Mouse (Mus musculus): ENCODE data around the gene Mcrip2.

Mcrip2 gene

GRCm38 (mm10) chr17:25836397-25837075, 32.0 kb downstream of the Mcrip2 start:
- intact Hi-C loops (cut with DNase I), result loop anchor here (2.0 kb wide), 1 partner anchor 30 kb away; no protein-coding TSS in a partner anchor

- intact Hi-C loops (cut with DNase I), result loop anchor here (2.0 kb wide), 1 partner anchor 31 kb away; no protein-coding TSS in a partner anchor
Measured at GRCm38 (mm10) chr17:25835816-25836215, 32.7 kb downstream of the Mcrip2 start.

DNA sequence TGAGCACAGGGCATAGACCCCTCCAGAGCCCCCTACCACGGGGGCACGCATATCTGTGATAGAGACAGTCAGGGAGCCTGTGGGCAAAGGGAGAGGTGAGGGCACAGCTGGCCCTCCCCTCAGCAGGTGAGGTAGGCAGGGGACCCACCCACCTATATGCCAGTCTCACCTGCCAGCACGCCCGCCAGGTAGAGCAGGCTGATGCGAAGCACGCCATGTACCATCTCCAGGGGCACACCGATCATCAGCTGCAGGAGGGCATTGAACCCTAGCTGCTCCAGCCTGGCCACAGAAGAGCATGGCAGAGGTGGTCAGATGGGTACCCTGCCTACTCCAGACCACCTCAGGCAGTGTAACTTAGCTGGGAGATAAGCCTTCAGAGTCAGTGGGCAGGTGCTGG, 33.3 kb downstream of the Mcrip2 start:
- intact Hi-C loops (cut with DNase I), result no loop called here

- intact Hi-C loops (cut with DNase I), result no loop called here
Measured at GRCm38 (mm10) chr17:25834595-25835222, 33.9 kb downstream of the Mcrip2 start.

DNA sequence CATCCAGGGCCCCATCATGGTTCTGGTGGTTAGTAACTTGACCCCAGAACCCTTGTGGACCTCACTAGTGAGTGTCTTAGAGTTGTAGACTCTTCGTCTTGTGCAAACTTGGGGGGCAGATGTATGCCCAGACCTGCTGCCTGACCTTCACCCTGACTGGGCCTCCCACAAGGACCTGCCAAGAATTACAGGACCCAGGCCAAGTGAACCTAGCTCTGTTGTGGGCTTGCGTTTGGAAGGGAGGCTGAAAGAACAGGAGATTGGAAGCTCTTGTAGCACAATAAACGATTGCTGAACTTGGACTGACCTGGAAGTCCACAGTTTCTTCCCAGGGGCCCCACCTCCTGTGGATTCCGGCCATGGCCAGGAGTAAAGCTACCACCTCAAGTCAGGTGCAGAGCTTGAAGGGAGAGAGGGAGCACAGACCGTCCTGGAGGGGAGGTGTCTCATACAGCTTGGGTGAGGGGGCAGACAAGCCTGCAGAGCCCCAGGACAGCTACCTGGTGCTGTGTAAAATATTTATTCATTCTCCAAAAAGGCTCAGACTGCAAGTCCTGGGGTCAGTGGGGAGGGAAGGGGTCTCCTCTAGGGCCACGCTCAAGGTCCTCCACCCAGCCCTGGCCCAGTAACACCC, 34.5 kb downstream of the Mcrip2 start:
- intact Hi-C loops (cut with DNase I), result no loop called here

DNA sequence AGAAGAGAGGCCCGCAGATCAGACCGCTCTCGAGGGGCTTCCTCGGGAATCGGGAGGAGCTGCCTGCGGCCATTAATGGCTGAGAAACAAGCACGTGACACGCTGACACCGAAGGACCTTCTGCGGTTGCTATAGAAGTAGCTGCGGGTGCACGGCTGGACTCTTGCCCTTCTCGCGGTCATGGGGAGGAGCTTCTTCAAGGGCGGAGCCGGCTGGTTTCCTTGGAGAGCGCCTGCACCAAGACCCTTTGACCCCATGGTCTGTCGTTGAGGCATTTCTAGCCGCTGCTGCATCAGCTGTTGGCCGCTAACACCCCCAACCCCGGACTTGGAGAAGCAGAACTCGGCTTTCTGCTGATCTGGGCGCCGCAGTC, 35.3 kb downstream of the Mcrip2 start, which contains the start of gene Stub1:
Stub1 (minus strand) TSS at position 114 of the 373 bp plus-strand sequence.
- intact Hi-C loops (cut with DNase I), result no loop called here

DNA sequence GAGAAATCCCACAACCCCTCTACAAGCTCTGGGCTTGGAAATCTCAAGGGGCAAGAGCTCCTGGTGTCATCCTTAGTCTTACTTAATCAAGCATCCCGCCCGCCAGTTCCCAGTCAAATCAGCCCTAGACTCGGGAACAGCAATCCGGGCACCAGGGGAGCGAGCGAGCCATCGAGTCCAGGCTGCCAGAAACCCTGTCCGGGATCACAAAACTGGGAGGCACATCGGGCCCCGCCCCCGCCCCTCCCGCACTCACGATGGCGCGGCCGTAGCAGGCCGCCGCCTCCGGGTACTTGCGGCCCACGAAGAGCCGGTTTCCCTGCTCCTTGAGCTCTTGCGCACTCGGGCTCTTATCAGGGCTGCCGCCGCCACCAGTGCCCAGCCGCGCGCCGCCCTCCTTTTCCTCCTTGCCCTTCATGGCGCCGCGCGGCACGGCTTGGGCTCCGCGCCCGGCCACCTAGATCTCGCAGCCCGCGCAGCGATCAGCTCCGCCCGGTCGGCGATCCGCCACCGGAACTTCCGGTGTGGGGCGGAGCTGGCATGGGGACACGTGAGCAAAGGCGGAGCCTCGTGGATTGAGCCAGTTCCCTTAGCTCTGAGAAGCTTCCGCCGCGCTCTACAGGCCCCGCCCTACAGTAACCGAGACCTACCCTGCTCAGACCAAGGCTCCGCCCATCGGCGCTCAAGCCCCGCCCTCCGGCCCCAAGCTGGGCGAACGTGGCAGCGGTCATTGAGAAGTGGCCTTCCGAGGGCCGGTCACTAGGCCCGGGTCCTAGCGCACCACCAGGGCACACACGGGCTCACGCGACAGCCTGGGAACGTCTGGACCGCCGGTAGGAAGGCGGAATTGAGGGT, 35.9 kb downstream of the Mcrip2 start:
- intact Hi-C loops (cut with DNase I), result no loop called here

- intact Hi-C loops (cut with DNase I), result no loop called here
Measured at GRCm38 (mm10) chr17:25831451-25832281, 36.9 kb downstream of the Mcrip2 start.

DNA sequence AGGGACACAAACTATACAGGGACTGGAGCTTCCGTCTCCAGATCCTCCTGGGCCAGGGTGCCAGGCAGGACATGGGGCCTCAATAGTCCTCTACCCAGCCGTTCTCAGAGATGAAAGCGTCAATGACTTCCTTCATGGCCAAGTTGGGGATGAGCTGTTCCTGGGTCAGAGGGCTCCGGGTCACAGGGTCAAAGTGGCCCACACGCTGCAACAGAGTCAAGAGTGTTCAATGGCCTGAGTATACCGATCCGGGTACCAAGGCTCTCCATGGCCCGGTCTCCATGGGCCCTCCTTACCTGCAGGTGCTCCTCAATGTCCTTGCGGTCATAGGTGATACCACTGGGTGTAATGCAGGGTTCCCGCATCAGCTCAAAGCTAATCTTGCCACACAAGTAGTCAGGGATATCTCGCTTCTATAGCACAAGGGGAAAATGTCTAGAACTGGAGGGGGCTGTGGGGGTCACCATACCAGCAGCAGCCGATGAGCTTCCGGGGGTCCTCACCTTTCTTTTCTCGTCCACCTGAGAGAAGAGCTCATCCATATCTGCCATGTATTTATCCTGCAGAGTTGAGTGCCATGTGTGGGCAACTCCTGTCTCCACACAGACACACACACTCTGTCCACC, 37.6 kb downstream of the Mcrip2 start:
- intact Hi-C loops (cut with DNase I), result no loop called here

GRCm38 (mm10) chr17:25830200-25830753, 38.3 kb downstream of the Mcrip2 start:
- intact Hi-C loops (cut with DNase I), result no loop called here

GRCm38 (mm10) chr17:25829558-25830017, 39.0 kb downstream of the Mcrip2 start:
- intact Hi-C loops (cut with DNase I), result no loop called here

- intact Hi-C loops (cut with DNase I), result no loop called here
Measured at GRCm38 (mm10) chr17:25828712-25829557, 39.6 kb downstream of the Mcrip2 start, which contains the start of gene Jmjd8. Gene Jmjd8 (plus strand): TSS chr17:25828867.

DNA sequence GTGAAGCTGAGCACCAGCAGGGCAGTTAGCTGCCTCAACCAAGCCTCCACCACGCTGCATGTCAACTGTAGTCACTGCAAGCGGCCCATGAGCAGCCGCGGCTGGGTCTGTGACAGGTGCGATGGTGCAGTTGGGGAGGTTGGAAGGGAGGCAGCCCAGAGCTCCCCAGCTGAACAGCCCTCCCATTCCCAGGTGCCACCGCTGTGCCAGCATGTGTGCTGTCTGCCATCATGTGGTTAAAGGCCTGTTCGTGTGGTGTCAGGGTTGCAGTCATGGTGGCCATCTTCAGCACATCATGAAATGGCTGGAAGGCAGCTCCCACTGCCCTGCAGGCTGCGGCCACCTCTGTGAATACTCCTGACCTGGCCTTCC, 40.4 kb downstream of the Mcrip2 start:
- intact Hi-C loops (cut with DNase I), result no loop called here

GRCm38 (mm10) chr17:25827546-25828222, 40.9 kb downstream of the Mcrip2 start:
- intact Hi-C loops (cut with DNase I), result no loop called here

GRCm38 (mm10) chr17:25827011-25827410, 41.6 kb downstream of the Mcrip2 start:
- intact Hi-C loops (cut with DNase I), result no loop called here

DNA sequence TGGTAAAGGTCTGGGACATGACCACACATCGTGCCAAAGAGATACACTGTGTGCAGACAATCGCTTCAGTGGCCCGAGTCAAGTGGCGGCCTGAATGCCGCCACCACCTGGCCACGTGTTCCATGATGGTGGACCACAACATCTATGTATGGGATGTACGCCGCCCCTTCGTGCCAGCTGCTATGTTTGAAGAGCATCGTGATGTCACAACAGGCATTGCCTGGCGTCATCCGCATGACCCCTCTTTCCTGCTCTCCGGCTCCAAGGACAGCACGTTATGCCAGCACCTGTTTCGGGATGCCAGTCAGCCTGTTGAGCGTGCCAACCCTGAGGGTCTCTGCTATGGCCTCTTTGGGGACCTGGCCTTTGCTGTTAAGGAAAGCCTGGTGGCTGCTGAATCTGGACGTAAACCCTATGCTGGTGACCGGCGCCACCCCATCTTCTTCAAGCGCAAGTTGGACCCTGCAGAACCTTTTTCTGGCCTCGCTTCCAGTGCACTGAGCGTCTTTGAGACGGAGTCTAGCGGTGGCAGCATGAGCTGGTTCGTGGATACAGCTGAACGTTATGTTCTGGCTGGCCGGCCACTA, 42.5 kb downstream of the Mcrip2 start:
- intact Hi-C loops (cut with DNase I), result no loop called here

GRCm38 (mm10) chr17:25825311-25825710, 43.3 kb downstream of the Mcrip2 start:
- intact Hi-C loops (cut with DNase I), result no loop called here
